Mouse (Mus musculus): ENCODE results near the gene Ephx4.

DNA sequence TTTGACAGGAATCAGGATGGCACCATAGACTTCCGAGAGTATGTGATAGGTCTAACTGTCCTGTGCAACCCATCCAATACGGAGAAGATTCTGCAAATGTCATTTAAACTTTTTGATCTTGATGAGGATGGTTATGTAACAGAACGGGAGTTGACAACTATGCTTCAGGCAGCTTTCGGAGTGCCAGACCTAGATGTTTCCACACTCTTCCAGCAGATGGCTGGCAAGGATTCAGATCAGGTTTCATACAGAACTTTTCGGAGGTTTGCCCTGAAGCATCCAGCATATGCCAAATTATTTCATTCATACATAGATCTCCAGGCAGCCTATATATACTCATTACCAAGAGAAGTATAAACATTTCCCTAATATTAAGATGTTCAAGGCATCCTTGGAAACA is 31.5 kb downstream of the Ephx4 start:
- TF ChIP-seq POLR2A (IDR thresholded peaks at IDR 0.05; ENCODE audit: low read depth, low read length) (no peak), CTCF (conservative IDR thresholded peaks at IDR 0.05 in 1 of 2, IDR thresholded peaks at IDR 0.05 in 1 of 2; ENCODE audit: low read depth in 2 of 2, low read length in 2 of 2) (no peak), ZC3H11A (IDR thresholded peaks at IDR 0.05; ENCODE audit: low read depth, low read length) (no peak), EP300 (IDR thresholded peaks at IDR 0.05; ENCODE audit: low read length) (no peak), MYC (IDR thresholded peaks at IDR 0.05; ENCODE audit: low read depth, low read length) (no peak), JUND (conservative IDR thresholded peaks at IDR 0.05; ENCODE audit: low read depth, low read length) (no peak), ETS1 (conservative IDR thresholded peaks at IDR 0.05; ENCODE audit: low read depth, low read length) (no peak), MAZ (IDR thresholded peaks at IDR 0.05; ENCODE audit: low read depth, low read length) (no peak), ELF1 (IDR thresholded peaks at IDR 0.05; ENCODE audit: low read depth, low read length) (no peak), RAD21 (IDR thresholded peaks at IDR 0.05; ENCODE audit: low read depth, low read length) (no peak), HCFC1 (IDR thresholded peaks at IDR 0.05; ENCODE audit: low read depth, low read length) (no peak), ZNF384 (IDR thresholded peaks at IDR 0.05; ENCODE audit: low read depth, low read length) (no peak), TCF12 (IDR thresholded peaks at IDR 0.05; ENCODE audit: low read depth, low read length) (no peak)

All from CH12.LX (cell line).